Mouse (Mus musculus): ENCODE data around the gene Samd13. TPM values are rescaled to one million over a fixed set of nuclear protein-coding genes. Genes with fewer than 3 reads are reported as not detected.
A peak's percentile ranks its signal among the peaks of the same experiment; 100 is the strongest.

Gene Samd13
- polyA plus RNA-seq, 1 experiment, result not detected

GRCm38 (mm10) chr3:146704099-146704498, 18.7 kb upstream of the Samd13 start:
- no peak overlapping the region for H3K4me3 ChIP-seq (replicated peaks)
- H3K4me1 ChIP-seq, result peaks cover 37% of the 10 kb centered on the region
- no peaks in the 10 kb centered on the region for H3K27me3 ChIP-seq (replicated peaks)
- no peak for TF ChIP-seq FLI1 (IDR thresholded peaks at IDR 0.05; ENCODE audit: low read length)
- no peak for TF ChIP-seq GATA1 (IDR thresholded peaks at IDR 0.05; ENCODE audit: borderline replicate concordance, low read length)
- no peaks in the 10 kb centered on the region for H3K36me3 ChIP-seq (replicated peaks; ENCODE audit: low read length)
- H3K9me3 ChIP-seq, result no peaks in the 10 kb centered on the region

GRCm38 (mm10) chr3:146700051-146700450, 14.7 kb upstream of the Samd13 start:
- H3K9me3 ChIP-seq, result no peaks in the 10 kb centered on the region
- peaks cover 17% of the 10 kb centered on the region for H3K4me1 ChIP-seq
- peak overlapping the region; percentile 4 for H3K4me3 ChIP-seq (replicated peaks)
- no peak for TF ChIP-seq GATA1 (IDR thresholded peaks at IDR 0.05; ENCODE audit: borderline replicate concordance, low read length)
- TF ChIP-seq FLI1 (IDR thresholded peaks at IDR 0.05; ENCODE audit: low read length), result no peak
- H3K36me3 ChIP-seq (replicated peaks; ENCODE audit: low read length), result no peaks in the 10 kb centered on the region
- peaks cover 4% of the 10 kb centered on the region for H3K27me3 ChIP-seq (replicated peaks)

- H3K36me3 ChIP-seq (replicated peaks; ENCODE audit: low read length), result no peaks in the 10 kb centered on the region
- TF ChIP-seq GATA1 (IDR thresholded peaks at IDR 0.05; ENCODE audit: borderline replicate concordance, low read length), result no peak
- no peaks in the 10 kb centered on the region for H3K9me3 ChIP-seq
- H3K27me3 ChIP-seq (replicated peaks), result peaks cover 4% of the 10 kb centered on the region
- H3K4me3 ChIP-seq (replicated peaks), result no peak overlapping the region
- peaks cover 13% of the 10 kb centered on the region for H3K4me1 ChIP-seq
These were observed 13.6 kb upstream of the Samd13 start for GRCm38 (mm10) chr3:146698982-146699381.

- Histone ChIP-seq H3K36me3 (replicated peaks; ENCODE audit: low read length) (no peaks in the 10 kb centered on the region), H3K27me3 (replicated peaks) (peaks cover 4% of the 10 kb centered on the region), H3K4me1 (peaks cover 10% of the 10 kb centered on the region), H3K9me3 (no peaks in the 10 kb centered on the region), H3K4me3 (replicated peaks) (no peak overlapping the region)
- TF ChIP-seq GATA1 (IDR thresholded peaks at IDR 0.05; ENCODE audit: borderline replicate concordance, low read length) (no peak), FLI1 (IDR thresholded peaks at IDR 0.05; ENCODE audit: low read length) (no peak)
These were observed 7.2 kb upstream of the Samd13 start for GRCm38 (mm10) chr3:146692547-146692946.

GRCm38 (mm10) chr3:146687121-146687725, 1.8 kb upstream of the Samd13 start:
- Histone ChIP-seq H3K36me3 (replicated peaks; ENCODE audit: low read length) (no peaks in the 10 kb centered on the region), H3K4me1 (peaks cover 48% of the 10 kb centered on the region), H3K27me3 (replicated peaks) (peaks cover 17% of the 10 kb centered on the region), H3K4me3 (replicated peaks) (no peak overlapping the region), H3K9me3 (no peaks in the 10 kb centered on the region)
- TF ChIP-seq FLI1 (IDR thresholded peaks at IDR 0.05; ENCODE audit: low read length) (no peak), GATA1 (IDR thresholded peaks at IDR 0.05; ENCODE audit: borderline replicate concordance, low read length) (no peak)

- TF ChIP-seq FLI1 (IDR thresholded peaks at IDR 0.05; ENCODE audit: low read length) (no peak), GATA1 (IDR thresholded peaks at IDR 0.05; ENCODE audit: borderline replicate concordance, low read length) (no peak; the same call in 2 of the 3 replicates)
- H3K4me3 ChIP-seq (replicated peaks), result no peak overlapping the region
- H3K4me1 ChIP-seq, result peaks cover 54% of the 10 kb centered on the region
- no peaks in the 10 kb centered on the region for H3K9me3 ChIP-seq
- no peaks in the 10 kb centered on the region for H3K36me3 ChIP-seq (replicated peaks; ENCODE audit: low read length)
- peaks cover 17% of the 10 kb centered on the region for H3K27me3 ChIP-seq (replicated peaks)
These were observed 1.0 kb upstream of the Samd13 start for GRCm38 (mm10) chr3:146686428-146686827.

GRCm38 (mm10) chr3:146683095-146683494, 2.3 kb downstream of the Samd13 start:
- Histone ChIP-seq H3K4me3 (replicated peaks) (no peak overlapping the region), H3K36me3 (replicated peaks; ENCODE audit: low read length) (no peaks in the 10 kb centered on the region), H3K27me3 (replicated peaks) (peaks cover 19% of the 10 kb centered on the region), H3K9me3 (no peaks in the 10 kb centered on the region), H3K4me1 (peaks cover 50% of the 10 kb centered on the region)
- TF ChIP-seq FLI1 (IDR thresholded peaks at IDR 0.05; ENCODE audit: low read length) (no peak), GATA1 (IDR thresholded peaks at IDR 0.05; ENCODE audit: borderline replicate concordance, low read length) (no peak)

- Histone ChIP-seq H3K9me3 (no peaks in the 10 kb centered on the region), H3K4me3 (replicated peaks) (peak overlapping the region; percentile 77), H3K27me3 (replicated peaks) (peaks cover 19% of the 10 kb centered on the region), H3K4me1 (peaks cover 41% of the 10 kb centered on the region), H3K36me3 (replicated peaks; ENCODE audit: low read length) (no peaks in the 10 kb centered on the region)
- TF ChIP-seq FLI1 (IDR thresholded peaks at IDR 0.05; ENCODE audit: low read length) (no peak), GATA1 (IDR thresholded peaks at IDR 0.05; ENCODE audit: borderline replicate concordance, low read length) (no peak)
These were observed 3.2 kb downstream of the Samd13 start for GRCm38 (mm10) chr3:146682140-146682651.

GRCm38 (mm10) chr3:146681696-146682095, 3.7 kb downstream of the Samd13 start:
- peaks cover 19% of the 10 kb centered on the region for H3K27me3 ChIP-seq (replicated peaks)
- no peak for TF ChIP-seq GATA1 (IDR thresholded peaks at IDR 0.05; ENCODE audit: borderline replicate concordance, low read length)
- TF ChIP-seq FLI1 (IDR thresholded peaks at IDR 0.05; ENCODE audit: low read length), result no peak
- peaks cover 38% of the 10 kb centered on the region for H3K4me1 ChIP-seq
- no peaks in the 10 kb centered on the region for H3K9me3 ChIP-seq
- H3K4me3 ChIP-seq (replicated peaks), result no peak overlapping the region
- no peaks in the 10 kb centered on the region for H3K36me3 ChIP-seq (replicated peaks; ENCODE audit: low read length)

- TF ChIP-seq GATA1 (IDR thresholded peaks at IDR 0.05; ENCODE audit: borderline replicate concordance, low read length), result no peak
- no peak for TF ChIP-seq FLI1 (IDR thresholded peaks at IDR 0.05; ENCODE audit: low read length)
- Histone ChIP-seq H3K4me3 (replicated peaks) (no peak overlapping the region), H3K36me3 (replicated peaks; ENCODE audit: low read length) (no peaks in the 10 kb centered on the region), H3K9me3 (no peaks in the 10 kb centered on the region), H3K27me3 (replicated peaks) (peaks cover 16% of the 10 kb centered on the region), H3K4me1 (peaks cover 28% of the 10 kb centered on the region)
These were observed 4.8 kb downstream of the Samd13 start for GRCm38 (mm10) chr3:146680625-146681024.

Measured in megakaryocyte, embryonic 14.5 days (primary cell).